Mouse (Mus musculus) bone marrow macrophage, adult 2 months (primary cell): Measurements from ENCODE around the gene Lrrc8d.

Source experiments
- CTCF ChIP-seq: IDR thresholded peaks from 2 replicates; pipeline ENCODE4 v1.5.1; 2012; ENCODE audit warnings: low read depth, mild to moderate bottlenecking, low read length, moderate library complexity
- POLR2A ChIP-seq: IDR thresholded peaks from 2 replicates; pipeline ENCODE4 v1.6.1; 2012; ENCODE audit warnings: mild to moderate bottlenecking, low read depth, low read length, borderline replicate concordance

GRCm38 (mm10) chr5:105706635-105707034 lies 6.9 kb downstream of the Lrrc8d start:
- no peak for TF ChIP-seq POLR2A
- TF ChIP-seq CTCF: no peak
